Mouse (Mus musculus) ZHBTc4 (cell line): ENCODE measurements around the gene Zdhhc1.

Experiments
- DNase-seq: peaks from one replicate; pipeline ENCODE4 v3.0.0-alpha.2; 2011; ENCODE audit warnings: low read depth, low spot score

Zdhhc1 gene

DNA sequence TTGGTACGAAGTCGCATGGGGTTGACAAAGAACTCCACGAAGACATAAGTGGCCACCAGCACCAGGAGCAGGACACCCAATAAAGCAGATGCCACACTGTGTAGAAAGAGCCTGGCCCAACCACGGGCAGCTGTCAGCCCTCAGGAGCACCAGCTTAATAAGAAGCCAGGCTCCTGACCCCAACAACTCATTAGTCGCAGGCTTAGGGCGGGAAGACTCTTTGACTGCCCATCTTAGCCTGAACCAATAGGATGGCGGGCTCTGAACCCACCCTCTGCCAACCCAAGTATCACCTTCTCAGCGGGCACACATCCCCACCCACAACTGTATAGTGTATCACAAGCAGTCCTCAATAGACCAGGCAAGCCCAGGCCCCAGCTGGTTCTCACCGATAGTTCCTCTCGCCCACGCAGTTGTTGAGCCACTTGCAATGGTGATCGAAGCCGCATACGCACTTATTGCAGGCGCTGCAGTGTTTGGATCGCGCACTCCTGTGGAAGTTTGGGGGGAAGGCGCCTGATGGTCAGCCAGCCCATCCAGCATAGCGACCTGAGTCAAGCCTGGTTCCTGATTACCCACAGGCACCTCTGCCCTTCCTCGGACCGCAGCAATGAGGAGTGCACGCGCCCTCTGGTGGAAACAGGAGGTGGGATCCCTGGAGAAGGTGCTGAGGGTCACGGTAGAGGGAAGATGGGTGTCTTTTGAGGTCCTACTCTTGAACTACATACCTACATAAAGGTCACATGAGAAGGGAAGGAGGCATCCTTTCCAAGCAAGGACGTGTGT is 19.9 kb downstream of the Zdhhc1 start:
- peak; percentile 78 for DNase-seq

DNA sequence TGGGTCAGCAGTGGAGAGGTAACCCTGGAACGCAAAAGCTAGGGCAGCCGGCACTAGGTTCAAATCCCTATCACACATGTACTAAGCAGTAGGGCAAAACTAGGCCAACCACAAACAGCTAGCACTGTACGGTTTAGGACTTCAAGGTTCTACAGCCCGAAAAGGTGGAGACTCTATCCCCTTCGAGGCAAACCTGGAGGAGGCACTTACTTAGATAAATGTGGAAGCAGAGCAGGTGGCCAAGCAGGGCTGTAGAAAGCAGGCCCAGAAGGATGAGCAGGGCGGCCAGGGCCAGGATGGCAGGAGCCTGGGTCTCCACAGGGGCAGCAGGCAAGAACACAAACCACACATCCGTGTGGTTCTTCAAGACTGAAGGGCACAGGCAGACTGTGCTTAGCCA is 20.5 kb downstream of the Zdhhc1 start:
- DNase-seq, result no peak

DNA sequence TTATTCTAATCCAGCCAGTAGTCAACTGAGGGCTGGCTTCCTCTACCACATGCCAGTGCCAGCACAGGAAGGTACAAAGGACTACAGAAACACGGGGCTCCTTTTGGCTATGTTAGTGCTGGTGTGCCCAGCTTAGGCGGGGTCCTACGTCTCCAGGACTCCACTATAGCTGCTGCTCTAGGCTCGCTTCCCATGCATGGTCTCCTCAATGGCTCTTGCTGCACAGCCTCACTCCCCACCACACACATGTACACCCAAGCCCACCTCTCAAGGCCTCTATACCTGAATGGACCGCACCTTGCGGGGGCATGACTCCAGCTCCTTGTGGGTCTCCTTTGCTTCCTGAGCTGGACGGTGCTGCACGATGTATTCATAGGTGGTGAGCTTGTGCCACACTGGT is 21.0 kb downstream of the Zdhhc1 start:
- no peak for DNase-seq

DNA sequence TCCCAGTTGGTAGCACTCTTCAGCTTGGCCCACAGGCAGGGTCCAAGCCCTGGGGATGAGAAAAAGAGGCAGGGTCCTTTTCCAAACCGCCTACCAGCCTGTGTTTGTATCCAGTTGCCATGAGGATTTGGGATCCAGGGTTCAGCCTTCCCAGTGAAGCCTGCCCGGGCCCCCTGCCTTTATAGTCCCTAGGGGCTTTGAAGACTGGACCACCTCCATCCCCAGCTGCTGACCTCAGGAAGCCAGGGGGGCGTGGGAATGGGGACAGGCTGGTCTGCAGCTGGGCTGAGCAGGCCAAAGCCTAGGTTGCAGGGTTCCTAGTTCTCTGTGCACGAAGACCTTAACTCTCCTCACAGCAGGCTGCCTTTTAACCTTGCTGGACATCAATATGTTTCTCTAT is 21.4 kb downstream of the Zdhhc1 start:
- DNase-seq, result no peak

DNA sequence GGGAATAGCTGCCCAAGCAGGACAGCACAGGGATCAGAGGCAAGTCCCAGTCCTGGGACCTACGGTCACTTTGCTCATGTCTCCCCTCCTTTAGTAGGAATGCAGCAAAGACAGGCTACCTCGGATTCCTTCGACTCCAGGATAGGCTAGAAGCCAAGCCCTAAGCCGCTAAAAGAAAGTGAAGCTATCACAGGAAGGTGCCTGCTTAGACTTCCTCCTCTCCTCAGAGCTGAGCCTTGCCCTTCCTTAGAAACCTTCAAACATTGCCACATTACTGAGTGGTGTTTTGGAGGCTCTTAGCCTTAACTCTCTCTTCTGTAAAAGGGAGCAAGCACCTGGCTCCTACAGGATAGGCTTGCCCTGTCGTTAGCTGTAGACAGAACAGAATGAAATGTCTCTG is 22.0 kb downstream of the Zdhhc1 start:
- DNase-seq, result no peak

DNA sequence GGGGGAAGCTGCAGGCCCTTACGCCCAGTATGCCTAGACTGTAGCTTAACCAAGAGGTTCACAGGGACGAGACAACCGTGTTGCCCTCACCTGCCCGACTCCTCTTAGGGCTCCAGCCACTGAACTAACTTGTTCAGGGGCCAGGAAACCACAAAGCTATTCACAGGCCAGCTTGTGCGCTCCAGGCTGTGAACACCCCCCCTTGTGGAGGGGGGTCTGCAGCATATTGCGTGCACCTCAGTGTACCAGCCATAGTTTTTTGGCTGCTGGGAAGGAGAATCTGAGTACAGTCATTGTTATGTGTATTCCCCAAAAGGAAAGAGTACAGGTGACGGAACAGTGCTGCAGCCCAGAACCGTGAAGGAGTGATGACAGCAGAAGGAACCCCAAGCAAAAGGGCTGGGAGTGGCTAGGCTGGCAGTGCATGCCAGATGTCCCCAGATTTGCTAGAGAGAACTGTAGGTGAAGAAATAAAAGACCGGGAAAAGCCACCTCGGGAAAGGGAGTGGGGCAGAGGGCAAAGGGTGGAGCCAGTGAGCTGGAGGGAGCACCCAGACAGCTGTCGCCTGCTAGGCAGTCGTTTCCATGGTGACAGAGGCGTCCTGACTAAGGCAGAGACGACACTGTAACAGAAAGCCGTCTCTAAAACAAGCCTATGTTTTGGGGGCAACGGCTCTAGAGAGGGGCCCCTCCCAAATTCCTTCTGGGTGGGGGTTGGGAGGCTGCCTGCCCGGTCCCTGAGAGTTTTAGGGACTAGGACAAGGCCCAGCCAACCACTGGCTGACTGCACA is 22.7 kb downstream of the Zdhhc1 start:
- peak; percentile 79 for DNase-seq

DNA sequence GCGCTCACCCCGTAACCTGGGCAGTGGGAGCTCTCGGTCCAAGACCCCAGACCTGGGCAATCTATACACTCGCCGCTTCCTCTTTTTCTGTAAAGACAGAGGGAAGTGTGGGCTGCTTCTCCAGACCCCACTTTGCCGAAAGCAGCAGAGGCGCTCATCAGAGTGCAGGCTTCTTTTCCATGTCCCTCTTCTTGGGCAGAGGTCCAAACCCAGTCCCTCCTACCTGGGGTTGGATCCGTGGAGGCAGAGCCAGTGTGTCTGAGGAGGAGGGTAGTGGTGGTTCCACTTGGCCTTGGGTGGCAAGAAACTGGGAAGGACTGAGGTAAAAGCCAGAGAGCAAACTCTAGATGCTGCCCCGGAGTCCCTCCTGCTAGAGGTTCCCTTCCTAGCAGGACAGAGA is 23.7 kb downstream of the Zdhhc1 start:
- DNase-seq, result no peak

DNA sequence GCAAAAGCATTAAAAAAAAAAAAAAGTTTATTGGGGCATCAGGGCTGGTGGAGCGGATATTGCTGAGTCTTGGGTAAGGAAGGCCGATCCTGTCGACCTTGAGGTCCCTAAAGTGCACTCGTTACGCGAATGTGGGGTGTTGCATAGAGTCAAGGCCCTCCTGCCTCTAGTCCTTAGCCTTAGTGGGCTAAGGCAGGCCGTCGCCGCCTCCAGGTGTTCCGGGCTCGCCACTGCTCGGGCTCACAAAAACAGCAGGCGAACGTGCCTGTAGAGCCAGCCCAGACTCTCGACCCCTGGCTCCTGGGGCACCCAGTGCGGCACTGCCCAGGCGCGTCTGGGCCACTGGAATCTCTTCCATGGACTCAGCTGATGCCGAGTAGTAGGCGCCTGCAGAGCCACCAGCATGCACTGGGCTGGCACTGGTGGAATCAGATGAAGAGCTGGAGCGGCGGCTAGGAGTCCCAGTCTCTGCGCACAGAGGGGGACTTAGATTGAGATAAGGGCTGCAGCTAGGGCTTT is 24.2 kb downstream of the Zdhhc1 start:
- DNase-seq, result no peak

DNA sequence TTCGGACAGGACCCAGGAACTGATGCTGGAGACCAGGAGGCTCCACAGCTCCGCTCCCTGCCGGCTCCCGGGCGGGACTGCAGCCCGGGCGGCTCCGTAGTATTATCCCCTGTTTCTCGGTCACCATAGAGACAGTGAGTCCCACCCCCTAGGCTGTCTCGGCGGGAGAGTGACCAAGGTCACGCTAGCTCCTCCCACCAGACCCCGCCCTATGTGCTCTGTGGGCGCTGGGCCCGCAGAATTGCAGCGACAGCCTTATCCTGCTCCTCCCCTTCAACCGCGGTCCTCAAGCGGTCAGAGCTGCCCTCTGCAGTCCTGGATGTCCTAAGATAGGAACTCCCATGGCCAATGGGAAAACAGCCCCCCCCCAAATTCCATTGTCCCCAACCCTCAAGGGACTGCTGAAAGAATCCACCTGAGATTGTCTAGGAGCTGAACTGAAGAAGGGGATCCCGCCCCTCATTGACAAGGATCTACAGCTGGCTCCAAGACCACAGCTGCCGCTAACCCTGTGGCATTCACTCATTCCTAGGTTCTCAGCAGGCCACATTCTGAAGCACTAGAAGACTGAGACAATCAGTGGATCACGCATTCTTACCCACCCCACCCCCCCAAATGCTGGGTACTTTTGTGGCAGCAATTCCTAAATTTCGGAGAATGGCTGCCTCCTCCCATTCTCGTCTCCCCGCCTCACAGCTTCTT is 25.2 kb downstream of the Zdhhc1 start, which contains the start of gene Tppp3:
Gene Tppp3, minus strand, starts transcription at position 213 of the 702 bp plus-strand sequence.
- DNase-seq, result peak; percentile 97

DNA sequence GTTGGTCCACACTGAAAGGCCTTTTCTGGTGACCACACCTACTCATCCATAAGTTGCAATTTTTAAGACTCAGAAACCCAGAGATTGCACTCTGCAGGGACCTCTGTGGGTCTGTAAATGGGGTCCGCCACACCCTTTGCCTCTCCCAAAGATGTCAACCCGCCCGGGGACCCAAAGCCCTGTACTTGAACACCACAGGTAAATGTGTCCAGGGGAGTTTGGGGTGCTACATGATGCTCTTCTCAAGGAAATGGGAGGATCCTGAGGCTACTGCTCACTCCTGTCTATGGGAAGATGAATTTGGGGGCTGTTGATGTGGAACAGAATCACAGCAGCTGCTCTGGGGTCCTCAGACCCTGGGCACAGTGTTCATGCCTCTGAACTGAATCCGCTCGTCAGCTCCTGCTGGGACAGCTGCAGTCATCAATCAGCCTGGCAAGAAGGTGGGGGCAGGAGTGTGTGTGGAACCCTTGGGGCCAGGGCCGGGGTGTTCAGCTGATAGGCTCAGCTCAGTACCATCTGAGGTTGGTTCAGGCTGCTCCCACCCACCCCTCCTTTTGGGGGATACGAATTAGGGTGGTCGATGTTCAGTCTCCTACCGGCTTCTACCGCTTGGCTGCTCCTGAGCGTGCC is 25.9 kb downstream of the Zdhhc1 start:
- no peak for DNase-seq

DNA sequence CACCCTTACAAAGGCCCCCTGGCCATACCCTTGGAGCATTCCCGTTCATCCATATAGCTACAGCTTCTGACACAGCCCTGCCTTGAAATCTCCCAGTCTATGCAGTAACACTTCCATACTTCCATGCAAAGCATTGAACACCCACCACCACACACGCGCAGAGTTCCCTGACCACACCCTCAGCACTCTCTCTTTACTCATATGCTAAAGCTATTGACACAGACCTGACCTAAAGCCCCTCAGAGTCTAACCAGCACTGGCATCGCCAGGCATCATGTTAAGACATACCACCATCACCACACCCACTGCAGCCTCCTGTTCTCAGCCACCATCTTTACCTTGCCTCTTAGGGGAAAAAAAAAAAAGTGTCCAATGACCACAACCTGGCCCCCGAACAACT is 26.4 kb downstream of the Zdhhc1 start:
- no peak for DNase-seq

DNA sequence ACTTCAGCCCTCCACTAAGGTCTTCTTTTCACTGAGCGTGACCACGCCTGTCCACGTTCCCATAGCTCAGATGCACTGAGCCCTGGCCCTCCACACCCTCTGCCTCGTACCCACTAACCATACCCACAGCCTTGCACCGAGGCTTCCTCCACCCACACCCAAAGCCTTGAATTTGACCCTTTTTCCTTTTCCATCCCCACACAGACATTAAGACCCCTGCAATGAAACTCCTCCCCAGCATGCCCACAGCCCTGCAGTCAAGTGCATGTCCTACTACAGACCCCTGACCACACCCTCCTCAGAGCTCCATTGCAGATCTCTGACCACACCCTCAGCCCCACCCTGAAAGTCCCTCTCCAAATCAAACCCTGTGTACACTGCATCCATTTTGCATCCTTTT is 26.9 kb downstream of the Zdhhc1 start:
- no peak for DNase-seq

DNA sequence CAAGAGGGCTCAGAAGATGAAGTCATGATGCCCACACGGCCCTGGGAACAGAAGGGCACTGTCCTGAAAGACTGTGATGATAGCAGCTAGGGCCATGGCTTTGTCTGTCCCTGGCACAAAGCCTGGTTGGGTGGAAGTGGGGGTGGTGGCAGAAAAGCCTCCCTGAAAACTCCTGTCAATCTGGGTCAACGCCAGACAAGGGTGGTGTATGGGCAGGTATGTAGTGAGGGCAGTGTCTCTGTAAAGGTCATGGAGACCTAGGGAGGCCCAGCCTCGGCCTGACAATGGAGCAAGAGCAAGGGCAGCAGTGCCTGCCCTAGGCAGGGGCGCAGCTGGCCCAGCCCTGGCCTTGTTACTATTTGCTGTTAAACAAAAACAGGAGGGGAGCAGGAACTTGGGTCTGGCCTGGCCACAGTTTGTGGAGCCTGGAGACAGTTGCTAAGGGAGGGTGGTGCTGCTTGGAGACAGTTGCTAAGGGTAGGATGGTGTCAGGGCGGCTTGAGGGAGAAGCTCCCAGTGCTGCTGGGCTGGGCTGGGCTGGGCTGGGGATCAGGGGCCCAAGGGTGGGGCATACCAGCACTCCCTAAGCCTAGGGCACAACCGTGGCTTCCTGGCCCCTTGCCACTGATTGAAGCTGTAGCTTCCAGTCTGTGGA is 27.5 kb downstream of the Zdhhc1 start:
- peak; percentile 63 for DNase-seq

DNA sequence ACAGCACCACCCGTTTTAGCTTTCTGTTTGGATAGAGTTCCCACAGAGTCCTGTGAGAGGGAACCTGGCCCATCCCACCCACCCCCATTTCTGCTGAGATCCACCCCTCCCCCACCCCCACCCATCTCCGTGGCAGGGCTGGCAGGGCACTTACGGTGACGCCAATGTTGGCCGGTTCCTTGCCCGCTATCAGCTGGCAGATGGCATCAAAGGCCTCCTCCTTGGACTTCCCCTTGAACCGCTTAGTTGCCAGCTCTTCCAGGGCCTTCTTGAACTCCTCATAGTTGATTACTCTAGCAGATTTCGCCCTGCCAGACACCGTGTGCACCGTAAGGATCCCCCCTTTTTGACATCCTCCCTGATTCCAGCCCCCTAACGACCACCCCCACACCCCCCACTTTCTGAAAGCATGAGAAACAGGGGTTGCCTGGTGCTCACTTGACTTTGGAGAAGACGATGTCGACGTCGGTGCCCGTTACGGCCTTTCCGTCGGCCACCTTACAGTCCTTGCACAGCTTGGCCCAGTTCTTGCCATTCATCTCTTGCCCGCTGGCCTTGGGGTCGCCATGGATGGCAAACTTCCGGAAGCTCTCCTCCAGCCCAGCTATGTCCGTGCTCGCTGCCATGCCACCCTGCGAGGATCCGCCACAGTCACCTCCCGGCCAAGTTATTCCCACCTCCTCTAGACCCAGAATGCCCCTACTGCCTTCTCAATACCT is 28.5 kb downstream of the Zdhhc1 start:
- no peak for DNase-seq

DNA sequence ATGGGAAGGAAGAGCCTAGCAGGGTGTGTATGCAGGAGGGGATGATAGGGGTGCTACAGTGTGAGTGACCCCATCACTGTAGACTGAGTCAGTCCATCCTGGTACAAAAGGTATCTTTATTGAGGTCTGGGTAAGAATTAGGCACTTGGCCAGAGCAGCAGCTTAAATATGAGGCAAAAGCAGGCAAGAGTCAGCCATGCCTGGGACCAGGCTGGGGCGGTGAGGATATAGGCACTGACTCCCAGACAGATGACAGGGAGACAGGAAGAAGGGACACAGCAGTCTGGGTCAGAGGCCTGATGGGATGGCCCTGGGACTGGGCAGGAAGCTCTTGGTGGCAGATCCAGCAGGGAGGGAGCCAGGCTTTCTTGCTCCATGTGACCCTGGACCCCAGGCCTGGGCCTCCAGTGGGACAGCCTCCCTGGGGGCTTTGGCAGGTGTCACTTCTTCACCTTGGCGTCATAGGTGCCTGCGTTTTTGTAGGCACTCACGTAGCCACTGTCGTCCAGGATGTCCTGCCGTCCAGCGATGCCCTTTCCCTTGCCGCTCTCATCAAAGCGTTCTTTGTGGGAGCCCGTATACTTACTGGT is 29.2 kb downstream of the Zdhhc1 start:
- no peak for DNase-seq

DNA sequence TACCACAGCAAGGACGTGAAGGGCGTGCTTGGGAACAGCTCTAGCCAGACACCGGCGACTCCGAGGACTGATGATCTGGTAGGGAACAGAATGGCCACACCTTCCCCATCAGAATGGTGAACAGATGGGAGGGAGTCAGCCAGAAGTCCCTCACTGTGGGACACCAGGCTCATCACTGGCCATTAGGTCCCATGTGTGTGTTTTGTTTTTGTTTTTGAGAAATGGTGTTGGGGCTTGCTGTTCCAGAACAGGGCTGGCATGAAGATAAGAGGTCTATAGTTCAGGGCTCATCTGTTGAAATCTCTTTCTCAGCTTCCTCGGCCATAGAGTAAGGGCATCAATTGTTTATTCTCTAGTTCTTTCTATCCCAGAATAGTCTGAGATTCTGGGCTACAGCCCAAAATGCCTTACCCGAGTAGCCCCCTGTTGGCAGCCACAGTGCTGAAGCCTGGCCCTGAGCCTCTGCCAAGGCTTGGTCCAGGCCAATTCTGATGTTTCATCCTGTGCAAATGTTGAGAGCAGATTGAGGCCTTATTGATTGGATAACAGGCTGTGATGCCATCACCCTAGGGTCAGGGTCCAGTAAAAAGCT is 29.9 kb downstream of the Zdhhc1 start:
- DNase-seq, result no peak

DNA sequence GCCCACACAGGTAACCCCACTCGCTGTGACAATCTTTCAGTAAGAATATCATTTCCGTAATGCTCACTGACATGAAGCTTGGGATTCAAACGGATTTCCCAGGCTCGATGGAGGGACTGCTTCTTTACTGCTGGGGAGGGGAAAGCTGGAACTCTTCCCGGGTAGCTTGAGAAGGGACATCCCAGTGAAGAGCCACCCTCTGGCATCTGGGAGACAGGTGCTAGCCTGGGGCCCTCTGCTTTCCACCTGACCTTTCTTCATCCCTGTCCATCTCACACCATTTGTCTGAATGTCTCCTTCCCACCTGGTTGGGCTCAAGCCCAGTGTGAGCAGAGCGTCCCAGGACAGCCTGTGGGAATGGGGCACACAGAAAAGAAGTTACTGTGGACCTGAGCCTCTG is 30.5 kb downstream of the Zdhhc1 start:
- DNase-seq, result no peak

DNA sequence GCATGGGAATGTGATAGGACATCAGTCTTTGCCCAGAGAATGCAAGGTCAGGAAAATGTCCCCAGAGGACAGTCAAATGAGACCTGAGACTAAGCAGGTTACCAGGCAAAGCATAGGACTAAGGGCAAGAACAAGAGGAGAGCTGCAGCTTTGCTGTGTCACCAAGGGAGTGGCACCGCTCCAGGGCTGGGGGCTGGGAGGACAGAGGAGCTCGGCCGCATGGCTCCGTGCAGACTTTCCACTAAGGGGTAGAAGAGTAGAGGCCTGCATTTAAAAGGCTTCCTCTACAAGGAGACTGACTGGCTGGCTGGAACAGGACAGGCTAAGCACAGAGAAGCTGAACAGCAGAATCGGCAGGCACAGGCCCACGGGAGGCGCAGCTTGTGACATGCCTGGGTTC is 32.1 kb downstream of the Zdhhc1 start:
- no peak for DNase-seq

DNA sequence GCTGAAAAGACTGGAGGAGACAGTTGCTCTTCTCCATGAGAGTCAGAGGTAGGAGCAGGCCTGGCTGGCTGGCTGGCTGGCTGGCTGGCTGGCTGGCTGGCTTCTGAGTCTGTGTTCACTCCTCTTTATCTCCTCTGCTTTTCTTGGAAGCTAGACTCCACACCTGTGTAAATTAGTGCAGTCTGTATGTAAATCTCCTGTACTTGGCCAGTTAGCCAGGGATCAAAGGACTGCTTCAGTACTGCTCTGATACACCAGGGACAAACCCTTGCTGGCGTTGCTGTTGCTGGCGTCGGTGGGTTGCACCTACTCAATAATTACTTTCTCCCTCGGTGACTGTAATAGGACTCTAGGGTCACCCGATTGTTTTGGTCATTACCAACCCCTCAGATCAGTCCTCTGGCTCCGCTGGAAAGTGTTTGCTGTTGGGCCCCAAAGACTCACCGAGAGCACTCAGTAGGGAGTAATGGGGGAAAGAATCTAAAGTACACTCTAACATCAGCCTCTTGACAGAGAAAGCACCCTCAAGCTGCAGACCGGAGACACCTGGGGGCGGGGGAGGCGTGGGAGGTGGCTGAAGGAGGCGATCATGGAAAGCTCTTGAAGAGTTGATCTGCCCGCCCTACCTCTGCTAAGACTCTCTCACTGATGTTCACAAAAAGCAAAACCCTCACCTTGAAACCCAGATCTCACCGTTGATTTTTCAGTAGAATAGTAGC is 35.5 kb downstream of the Zdhhc1 start:
- DNase-seq, result peak; percentile 48
